Mouse (Mus musculus) cerebellum, postnatal 14 days (tissue): ENCODE measurements at regions not wholly inside any gene's neighbourhood (a gene's known extent, or its start where the extent isn't known, plus 50 kb on each side); places are given as distances from the start of the nearest gene placed in this dataset.
A peak's percentile ranks its signal among the peaks of the same experiment; 100 is the strongest.
"Not testable (repeated sequence)": the region's sequence is repeated elsewhere in the genome, so short reads cannot be mapped to it uniquely, and the experiment has no call there.

ENCODE experiments used
- DNase-seq, 2 experiments: peaks; one replicate each; pipeline ENCODE4 v3.0.0; 2021; ENCODE audit warnings: mixed read lengths in 2 of 2

DNA sequence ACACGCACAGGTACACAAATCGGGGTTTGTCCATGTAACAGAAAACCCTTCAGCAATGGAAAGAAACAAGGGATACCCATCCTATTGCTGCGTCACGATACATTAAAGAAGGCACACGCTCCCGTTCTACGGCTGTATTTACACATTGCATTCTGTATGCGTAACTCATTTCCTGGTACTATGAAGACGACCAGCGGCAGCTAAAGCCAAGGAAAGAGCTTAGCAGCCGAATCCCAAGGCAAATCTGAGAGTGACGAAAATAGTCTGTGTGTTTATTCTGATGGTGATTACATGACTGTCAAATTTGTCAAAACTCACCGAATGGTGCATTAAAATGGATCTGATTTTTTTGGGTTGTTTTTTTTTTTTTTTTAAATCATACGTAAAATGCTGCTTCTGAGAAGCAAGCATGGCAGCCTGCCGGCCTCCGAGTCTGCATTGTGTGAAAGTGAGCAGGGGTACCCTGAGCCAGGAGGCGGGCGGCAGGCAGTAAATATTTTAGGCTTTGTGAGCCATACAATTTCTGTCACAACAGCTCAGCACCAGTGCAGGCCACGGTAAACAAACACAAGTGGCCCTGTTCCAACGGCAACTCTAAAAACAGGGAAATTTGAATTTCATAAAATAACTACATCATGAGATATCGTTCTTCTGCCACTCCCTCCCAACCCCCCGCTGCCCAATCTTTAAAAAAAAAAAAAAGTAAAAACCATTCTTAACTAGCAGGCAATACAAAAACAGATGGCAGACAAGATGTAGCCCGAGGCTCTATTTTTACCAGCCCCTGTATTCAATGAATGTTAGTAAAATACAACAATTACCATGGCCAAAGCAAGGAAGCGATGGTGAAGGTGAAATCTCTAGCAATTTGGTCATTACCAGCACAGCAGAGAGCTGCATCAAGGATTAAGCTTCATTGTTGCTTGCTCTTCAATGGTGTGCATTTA lies 164.2 kb upstream of the Kit start:
- peak in 1 of 2 experiments; percentile 9 for DNase-seq

DNA sequence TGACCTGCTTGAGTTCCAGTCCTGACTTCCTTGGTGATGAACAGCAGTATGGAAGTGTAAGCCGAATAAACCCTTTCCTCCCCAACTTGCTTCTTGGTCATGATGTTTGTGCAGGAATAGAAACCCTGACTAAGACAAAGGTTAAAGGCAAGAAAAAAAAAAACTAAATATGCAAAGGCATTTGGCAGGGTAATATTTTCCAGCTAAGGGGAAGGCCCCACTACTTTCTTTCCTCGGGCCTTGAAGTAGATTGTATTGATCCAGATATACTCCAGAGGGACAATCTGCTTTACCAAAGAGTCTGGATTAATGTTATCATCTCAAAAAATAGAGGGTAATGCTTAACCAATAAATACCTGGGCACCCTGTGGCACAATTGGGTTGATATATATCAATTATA lies 155.4 kb upstream of the Kit start:
- not testable (repeated sequence) for DNase-seq

DNA sequence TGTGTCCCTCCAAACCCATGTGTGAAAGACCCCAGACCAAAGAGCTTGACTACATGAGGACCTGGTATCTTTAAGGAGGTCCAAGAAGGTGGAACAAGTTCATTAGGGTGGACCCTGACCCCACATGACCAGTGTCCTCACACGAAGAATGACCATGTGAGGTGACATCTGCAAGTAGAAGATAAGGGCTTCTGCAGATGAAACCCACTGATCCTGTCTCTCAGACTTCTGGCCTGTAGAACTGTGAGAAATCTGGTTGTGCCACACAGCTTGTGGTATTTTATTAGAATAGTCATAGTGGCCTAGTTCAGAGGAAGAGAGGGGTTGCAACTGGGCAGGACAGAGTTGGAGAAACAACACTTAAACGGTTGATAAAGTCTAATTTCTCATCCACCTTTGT lies 141.8 kb upstream of the Kit start:
- DNase-seq = no peak

DNA sequence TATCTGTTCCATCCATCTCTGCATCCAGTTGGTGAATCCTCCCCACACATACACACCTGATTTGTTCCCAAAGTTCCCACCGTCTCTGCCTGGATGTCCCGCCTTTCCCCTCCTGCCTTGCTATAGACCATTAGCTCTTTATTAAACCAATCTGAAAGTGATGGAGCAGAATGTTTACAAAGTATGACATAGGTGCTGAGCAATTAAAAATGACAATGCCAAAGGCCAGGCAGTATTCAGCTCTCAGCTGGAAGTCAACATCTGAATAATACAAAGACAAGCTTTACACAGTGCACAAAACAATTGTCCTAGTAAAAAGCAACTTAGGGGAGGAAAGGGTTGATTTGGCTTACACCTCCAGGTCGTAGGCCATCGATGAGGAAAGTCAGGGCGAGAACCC lies 136.8 kb upstream of the Kit start:
- DNase-seq = no peak

- DNase-seq = no peak
Measured at GRCm38 (mm10) chr5:75444024-75444604, 130.6 kb upstream of the Kit start.

DNA sequence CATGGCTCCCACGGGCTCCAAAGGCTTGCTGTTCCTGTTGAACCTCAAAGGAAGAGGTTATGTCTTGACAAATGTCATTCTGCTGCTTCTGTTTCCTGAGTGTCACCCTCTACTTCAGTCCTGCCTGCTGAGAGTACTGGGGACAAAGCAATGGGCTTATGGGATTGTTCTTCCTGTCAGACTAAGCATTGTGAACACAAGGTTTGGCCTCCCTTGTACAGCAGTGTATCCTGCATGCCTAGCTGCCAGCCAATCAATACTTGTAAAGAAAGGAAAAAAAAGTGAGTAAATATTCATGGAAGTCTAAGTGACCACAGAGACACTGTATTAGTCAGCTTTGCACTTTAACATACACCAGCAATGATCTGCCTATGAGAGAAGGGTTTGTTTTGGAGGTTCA lies 128.3 kb upstream of the Kit start:
- DNase-seq = no peak

DNA sequence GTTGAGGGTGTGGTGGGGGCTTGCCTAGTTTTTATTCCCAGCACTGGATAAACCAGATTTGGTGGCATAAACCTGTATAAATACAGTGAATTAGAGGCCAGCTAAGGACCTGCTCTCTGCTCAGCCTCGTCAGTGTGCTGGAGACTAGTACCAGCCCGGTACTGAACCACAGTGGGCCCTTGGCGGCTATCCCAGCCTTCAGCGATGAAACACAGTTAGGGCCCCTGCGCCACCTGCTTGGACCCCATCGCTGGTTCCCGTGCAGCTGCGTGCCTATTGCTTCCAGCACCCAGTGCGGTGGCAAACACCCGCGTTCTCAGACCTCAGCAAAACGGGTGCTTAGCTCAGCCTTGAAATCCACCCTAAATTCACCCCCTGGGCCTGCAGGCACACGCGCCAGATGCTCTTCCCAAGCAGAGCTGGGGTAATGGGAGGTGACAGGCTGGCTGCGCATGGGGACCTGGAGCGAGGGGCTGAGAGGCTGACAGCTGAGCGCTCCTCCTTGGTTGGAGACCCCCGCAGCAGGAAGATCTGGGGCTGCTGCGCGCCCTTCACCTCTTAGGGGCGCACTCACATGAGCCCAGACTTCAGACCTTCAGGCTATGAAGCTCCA lies 124.7 kb upstream of the Kit start:
- peak; percentile 48 to 62 for DNase-seq

GRCm38 (mm10) chr5:75450564-75450963 lies 124.2 kb upstream of the Kit start:
- peak; percentile 20 to 27 for DNase-seq

- peak in 1 of 2 experiments; percentile 24 for DNase-seq
Measured at GRCm38 (mm10) chr5:75451081-75451480, 123.6 kb upstream of the Kit start.

GRCm38 (mm10) chr5:75451693-75452092 lies 123.0 kb upstream of the Kit start:
- peak; percentile 44 to 53 for DNase-seq

DNA sequence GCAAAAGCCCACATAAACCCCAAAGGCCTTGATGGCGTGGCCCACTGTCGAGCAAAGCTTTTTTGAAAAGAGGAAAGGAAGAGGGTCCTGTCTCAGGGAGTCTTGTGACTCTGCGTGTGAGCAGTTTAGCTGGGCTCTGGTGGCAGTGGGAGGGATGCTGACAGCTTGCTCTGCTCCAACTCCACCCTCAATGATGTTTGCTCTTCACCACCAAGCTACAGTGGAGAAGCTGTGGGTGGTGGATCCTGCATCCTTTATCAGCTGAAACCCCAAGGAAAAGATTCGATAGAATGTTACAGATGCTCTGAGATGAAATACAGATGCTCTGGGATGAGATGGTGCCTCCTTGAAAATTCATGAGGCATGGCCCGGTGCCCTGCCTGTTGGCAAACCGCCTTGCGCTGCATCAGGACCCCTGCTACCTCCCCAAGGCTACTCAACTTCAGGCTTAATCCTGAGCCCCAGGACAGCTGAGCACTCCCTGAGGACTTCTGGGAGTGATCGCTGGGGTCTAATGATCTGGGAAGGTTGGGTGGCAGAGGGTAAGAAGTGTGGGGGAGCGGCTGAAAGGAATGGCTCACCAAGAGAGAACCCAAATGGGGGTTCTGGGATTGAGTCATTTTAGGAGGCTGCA lies 120.8 kb upstream of the Kit start:
- DNase-seq = peak in 1 of 2 experiments; percentile 29

GRCm38 (mm10) chr5:75454961-75455541 lies 119.7 kb upstream of the Kit start:
- no peak for DNase-seq

- no peak for DNase-seq
Measured at GRCm38 (mm10) chr5:75457403-75457802, 117.3 kb upstream of the Kit start.

- no peak for DNase-seq
Measured at GRCm38 (mm10) chr5:75458317-75458716, 116.4 kb upstream of the Kit start.

DNA sequence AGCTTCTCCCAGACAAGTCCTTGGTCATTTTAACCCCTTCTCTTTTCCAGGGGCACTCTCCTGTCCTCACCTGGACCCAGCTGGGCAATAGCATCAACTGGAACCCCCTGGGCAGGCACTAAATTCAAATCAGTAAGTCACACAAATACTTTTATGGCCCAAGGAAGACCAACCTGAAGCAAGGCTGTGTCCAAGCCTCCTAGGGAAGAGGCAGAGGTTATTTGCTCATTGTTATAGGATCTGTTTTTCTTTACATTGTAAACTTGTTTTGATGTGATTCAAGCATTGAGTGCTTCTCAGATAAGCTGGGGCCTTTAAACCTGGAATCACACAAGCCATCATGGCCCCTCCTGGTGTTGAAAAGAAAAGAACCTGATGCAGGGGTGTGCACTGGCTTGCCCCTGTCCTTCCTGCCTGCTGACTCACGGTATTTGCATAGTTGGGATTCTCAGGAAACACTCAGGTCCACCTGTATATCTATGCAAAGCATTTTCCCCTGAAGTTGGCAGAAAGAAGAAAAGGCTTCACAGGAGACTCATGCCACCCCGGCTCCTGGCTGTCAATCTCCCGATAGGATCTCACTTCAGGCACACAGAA lies 114.9 kb upstream of the Kit start:
- DNase-seq = no peak

- DNase-seq = no peak
Measured at GRCm38 (mm10) chr5:75460414-75461025, 114.2 kb upstream of the Kit start.

DNA sequence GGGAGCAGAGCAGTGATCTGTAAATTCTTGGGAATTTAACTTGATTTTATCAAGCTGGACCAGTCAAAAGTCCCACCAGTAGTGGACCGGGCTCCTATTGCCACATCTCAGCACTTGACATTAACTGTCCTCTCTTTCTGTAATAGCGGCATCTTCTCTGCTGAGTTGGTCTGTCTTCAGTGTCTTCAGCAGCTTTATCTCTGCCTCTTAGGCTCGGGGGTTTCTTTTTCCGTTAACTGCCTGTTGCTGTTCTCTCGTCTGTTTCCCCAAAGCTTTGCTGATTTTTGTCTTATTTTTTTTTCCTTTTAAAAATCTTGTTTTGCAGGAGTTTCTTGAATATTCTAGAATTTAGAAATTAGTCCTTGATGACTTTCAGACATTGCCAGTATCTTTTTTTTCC lies 113.3 kb upstream of the Kit start:
- DNase-seq = no peak

DNA sequence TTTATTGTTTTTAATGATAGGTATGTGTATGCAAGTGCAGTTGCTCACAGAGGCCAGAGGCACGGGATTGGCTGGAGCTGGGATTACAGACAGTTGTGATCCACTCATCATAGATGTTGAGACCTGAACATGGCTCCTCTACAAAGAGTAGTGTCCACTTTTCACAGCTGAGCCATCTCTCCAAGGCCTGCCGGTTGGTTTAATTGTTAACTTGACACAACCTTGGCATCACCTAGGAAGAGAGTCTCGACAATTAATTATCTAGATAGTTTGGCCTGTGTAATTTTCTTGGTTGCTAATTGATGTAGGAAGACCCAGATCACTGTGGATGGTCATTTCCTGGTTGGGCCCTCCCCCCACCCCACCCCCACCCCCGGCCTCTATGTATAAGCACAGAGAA lies 111.1 kb upstream of the Kit start:
- no peak for DNase-seq

- no peak for DNase-seq
Measured at GRCm38 (mm10) chr5:75465701-75466100, 109.0 kb upstream of the Kit start.

DNA sequence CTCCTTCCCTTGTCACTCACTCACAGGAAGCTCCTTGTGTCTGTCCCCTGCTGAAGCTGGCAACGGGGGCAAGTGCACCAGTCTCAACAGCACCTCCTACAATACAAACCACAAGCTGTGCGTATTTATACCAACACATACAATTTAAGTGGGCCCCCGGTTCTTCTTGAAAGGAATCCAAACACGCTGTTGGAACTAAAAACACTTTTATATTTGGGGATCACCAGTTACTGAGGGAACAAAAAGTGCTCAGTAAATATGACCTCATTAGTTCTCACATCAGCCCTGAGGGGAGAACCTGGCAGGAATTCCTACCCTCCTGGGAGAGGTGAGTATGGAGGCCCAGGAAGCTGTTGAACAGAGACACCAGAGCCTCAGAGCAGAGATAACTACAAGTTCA lies 107.8 kb upstream of the Kit start:
- DNase-seq = no peak

GRCm38 (mm10) chr5:75467916-75468315 lies 106.8 kb upstream of the Kit start:
- peak; percentile 16 to 36 for DNase-seq

- no peak for DNase-seq
Measured at GRCm38 (mm10) chr5:75471010-75471409, 103.7 kb upstream of the Kit start.
